Mouse (Mus musculus) spleen, embryonic (tissue): ENCODE measurements around the gene Gna15.

Experiments used
- CTCF ChIA-PET: fragments of 350-600 bp; sonication (Branson Sonifier 250); formaldehyde crosslinking; loops from one replicate; lab custom pipeline; 2022; lab: Charles Lee

Gene Gna15

DNA sequence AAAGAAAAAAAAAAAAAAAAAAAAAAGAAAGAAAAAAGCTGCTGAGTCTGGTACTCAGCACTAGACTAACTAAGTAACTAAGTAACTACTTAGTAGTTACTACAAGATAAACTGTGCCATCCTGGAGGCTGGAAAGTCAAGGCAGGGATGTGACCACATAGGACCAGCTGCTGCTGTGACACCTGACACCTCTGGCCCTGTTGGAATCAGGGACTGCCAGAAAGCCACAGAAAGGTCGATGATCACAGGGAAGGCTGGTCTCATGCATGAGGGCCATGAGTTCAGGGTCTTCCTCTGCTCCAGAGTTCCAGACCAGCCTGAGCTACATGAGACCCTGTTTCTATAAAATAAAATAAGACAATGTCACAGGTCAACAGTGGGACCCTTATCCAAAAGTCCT is 33.5 kb upstream of the Gna15 start:
- CTCF ChIA-PET = interaction anchor here (0.6 kb wide), 1 partner anchor 39 kb away, joined by 3 read pairs; no protein-coding TSS in a partner anchor

DNA sequence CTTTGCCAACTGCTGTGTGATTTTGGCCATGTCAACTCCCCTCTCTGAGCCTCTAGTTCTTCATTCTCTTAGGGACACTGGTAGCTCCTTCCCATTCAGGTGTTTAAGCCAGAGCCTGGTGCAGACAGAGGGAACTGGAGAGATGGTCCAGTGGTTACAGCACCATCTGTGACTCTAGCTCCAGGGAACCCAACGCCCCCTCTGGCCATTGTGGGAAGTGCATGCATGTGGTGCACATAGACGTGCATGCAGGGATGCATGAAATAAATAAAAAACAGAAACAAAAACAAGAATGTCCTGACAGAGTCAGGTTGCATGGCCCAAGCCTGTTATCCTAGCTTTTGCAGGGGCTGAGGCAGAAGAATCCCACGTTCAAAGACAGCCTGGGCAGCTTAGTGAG is 32.3 kb upstream of the Gna15 start:
- CTCF ChIA-PET = interaction anchor here (0.6 kb wide), 1 partner anchor 130 kb away, joined by 9 read pairs; no protein-coding TSS in a partner anchor

DNA sequence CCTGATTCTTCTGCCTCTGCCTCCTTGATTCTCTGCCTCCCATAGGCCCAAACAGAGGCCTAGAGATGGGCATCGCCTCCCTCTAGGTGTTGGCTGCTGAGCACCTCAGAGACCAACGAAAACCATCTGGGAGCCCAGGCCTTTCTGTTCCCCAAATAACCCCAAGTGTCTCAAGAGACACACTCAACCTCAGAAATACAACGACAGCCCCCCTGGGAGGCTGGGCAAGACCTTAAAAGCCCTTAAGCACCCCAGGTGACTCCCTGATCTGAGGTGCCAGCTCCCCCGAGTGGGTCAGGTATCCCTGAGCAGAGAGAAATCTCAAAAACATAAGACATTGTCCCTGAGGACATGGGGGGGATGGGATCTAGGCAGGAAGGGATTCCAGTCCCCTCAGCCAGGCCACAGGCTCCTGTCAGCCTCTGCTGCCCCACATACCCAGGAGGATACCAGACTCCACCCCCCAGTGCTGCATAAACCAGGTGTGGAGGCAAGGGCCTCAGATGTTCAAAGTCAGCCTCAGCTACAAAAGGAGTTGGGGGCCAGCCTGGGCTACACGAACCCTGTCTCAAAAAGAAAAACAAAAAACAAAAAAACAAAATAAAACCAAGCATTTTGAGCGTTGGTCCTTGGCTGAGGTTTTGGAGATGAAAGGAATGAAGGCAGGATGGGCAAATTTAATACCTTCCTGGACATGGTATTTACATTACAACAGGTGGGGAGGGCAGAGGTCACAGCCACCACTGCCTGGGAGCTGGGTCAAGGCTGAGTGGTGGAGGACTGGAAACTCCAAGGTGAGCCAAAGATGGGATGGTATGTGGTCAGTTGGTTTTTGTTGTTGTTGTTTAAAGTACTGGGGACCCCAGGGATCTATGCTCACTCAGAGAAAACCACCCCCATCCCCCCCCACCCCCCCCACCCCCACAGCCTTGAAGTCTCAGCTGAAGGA is 30.1 kb upstream of the Gna15 start:
- CTCF ChIA-PET = interaction anchor here (0.6 to 1.3 kb wide), 4 partner anchors 8 to 217 kb away, joined by 3 to 4 read pairs (median 3); no protein-coding TSS in a partner anchor

- CTCF ChIA-PET = interaction anchor here (0.8 to 1.3 kb wide), 2 partner anchors 9 to 34 kb away, joined by 3 to 4 read pairs; no protein-coding TSS in a partner anchor
Observed at GRCm38 (mm10) chr10:81553232-81553631, 29.2 kb upstream of the Gna15 start.

DNA sequence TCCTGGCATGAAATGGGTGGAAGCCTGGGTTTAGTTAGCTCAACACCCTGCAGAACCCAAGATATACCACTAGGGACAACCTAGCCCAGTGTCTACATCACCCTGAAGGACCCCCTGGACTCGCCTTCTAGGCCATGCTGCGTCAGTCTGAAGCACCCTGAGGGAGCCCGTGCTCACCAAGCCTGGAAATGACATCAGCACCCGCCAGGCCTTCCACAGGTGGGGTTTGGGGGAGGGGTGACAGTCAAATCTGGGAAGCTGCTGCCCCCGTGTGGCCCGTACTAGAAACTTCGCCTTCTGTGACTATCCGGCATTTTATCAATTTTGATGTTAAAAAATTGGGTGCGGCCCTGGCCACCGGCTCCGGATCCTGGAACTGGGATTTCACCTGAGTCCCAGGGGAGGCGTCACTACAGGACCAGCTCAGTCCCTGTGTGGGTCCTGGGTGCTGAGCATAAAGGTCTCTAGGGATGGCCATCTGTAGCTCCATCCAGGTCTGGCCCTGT is 27.6 kb upstream of the Gna15 start:
- CTCF ChIA-PET = interaction anchor here (0.5 to 2.1 kb wide), 7 partner anchors 9 to 127 kb away, joined by 3 to 16 read pairs (median 3); no protein-coding TSS in a partner anchor

GRCm38 (mm10) chr10:81550257-81550656 is 26.2 kb upstream of the Gna15 start:
- CTCF ChIA-PET = interaction anchor here (0.7 to 2.1 kb wide), 6 partner anchors 9 to 100 kb away, joined by 3 to 16 read pairs (median 4); partner anchors contain the start of gene Aes

DNA sequence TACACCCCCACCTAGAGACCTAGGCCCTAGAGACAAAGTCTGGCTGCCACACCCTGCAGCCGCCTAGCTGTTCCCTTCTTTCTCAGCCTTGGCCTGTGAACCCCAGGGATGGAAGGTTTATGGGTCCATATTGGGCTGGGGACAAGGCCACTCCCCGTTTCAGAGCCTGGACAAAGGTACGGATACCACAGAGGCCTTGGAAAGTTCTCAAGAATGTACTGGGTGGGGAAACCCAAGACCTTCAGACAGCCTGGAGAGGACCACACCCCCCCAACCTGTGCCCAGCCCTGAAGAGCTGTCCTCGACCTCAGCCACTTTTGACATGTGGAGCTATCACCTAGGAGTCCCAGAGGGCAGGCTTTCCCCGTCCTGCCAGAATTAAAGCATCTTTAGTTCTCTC is 24.9 kb upstream of the Gna15 start:
- CTCF ChIA-PET = interaction anchor here (0.6 to 0.7 kb wide), 2 partner anchors 18 to 27 kb away, joined by 5 to 13 read pairs; no protein-coding TSS in a partner anchor

DNA sequence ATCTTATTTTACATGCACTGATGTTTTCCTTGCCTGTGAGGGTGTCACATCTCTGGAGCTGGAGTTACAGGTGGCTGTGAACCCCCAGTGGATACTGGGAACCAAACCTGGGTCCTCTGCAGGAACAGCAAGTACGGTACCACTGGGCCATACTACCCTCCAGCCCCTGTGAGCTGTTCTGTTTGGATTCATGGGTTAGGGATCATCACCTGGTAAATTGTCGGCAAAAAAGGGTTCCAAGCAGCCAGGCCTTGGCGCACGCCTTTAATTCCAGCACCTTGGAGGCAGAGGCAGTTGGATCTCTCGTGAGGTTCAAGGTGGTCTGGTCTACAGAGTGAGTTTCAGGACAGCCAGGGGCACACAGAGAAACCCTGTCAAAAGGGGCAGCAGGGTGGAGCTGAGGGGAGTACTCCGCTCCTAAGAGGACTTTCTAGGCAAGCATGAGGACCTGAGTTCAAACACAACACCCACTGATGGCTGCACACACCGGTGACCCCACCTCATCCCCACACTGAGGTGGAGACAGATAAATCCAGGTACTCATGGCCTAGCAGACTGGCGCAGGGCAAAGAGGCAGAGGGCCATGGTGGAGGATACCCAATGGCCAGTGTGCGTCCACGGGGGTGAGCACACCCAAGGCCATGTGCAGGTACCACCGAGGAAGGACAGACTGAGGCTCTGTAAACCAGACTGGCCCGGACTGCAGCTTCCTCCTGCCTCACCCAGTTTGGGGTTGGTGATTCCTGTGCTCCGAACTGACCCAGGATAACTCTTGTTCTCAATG is 23.0 kb upstream of the Gna15 start:
- CTCF ChIA-PET = interaction anchor here (0.8 kb wide), 1 partner anchor 45 kb away, joined by 4 read pairs; no protein-coding TSS in a partner anchor

DNA sequence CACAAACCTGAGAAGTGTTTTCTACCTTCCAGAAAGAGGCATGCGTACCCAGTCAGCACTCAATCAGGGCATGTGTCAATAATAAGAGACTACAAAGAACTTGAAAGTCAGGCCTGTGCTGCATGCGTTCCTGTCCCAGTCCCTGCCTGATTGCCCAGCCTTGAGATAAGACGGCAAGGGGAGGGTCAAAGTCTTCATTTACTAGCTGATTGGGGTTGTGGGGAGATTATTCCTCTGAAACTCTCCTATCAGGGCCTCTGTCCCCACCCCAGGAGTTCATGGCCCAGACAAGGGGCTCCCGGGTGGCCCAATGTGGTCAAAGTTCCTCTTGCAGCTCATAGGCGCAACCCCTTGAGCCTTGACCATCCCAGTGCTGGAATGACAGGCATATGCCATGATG is 22.3 kb upstream of the Gna15 start:
- CTCF ChIA-PET = interaction anchor here (0.8 kb wide), 1 partner anchor 45 kb away, joined by 4 read pairs; no protein-coding TSS in a partner anchor

GRCm38 (mm10) chr10:81545161-81545747 is 21.2 kb upstream of the Gna15 start, which contains the start of gene Gna11:
Gene Gna11 (minus strand): TSS chr10:81545190.
- CTCF ChIA-PET = no interaction called here

- CTCF ChIA-PET = no interaction called here
Observed at GRCm38 (mm10) chr10:81544296-81545160, 20.5 kb upstream of the Gna15 start.

GRCm38 (mm10) chr10:81543633-81544032 is 19.6 kb upstream of the Gna15 start:
- CTCF ChIA-PET = interaction anchor here (0.5 kb wide), 1 partner anchor 15 kb away, joined by 6 read pairs; no protein-coding TSS in a partner anchor

- CTCF ChIA-PET = interaction anchor here (0.5 kb wide), 1 partner anchor 15 kb away, joined by 6 read pairs; no protein-coding TSS in a partner anchor
Observed at GRCm38 (mm10) chr10:81542727-81543460, 18.9 kb upstream of the Gna15 start.

DNA sequence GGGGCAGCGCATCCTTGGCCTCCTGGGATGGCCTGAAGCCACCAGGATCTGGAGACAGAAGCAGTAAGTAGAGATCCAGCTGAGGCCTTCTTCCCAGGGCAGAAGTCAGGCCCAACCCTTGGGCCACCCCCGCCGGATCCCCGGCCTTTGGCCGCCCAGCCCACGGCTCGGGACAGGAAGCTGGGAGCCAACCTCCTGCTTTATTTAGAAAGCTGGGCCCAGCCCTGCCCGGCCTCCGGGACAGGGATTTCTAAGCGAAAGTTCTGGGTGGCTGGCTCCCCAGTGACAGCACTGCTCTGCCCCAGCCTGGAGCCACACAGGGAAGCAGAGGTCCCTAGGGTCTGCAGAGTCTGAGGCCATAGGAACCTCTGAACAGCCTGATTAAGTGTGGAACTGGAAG is 17.8 kb upstream of the Gna15 start:
- CTCF ChIA-PET = interaction anchor here (0.7 kb wide), 1 partner anchor 151 kb away, joined by 3 read pairs; no protein-coding TSS in a partner anchor

- CTCF ChIA-PET = no interaction called here
Observed at GRCm38 (mm10) chr10:81541363-81541762, 17.3 kb upstream of the Gna15 start.

DNA sequence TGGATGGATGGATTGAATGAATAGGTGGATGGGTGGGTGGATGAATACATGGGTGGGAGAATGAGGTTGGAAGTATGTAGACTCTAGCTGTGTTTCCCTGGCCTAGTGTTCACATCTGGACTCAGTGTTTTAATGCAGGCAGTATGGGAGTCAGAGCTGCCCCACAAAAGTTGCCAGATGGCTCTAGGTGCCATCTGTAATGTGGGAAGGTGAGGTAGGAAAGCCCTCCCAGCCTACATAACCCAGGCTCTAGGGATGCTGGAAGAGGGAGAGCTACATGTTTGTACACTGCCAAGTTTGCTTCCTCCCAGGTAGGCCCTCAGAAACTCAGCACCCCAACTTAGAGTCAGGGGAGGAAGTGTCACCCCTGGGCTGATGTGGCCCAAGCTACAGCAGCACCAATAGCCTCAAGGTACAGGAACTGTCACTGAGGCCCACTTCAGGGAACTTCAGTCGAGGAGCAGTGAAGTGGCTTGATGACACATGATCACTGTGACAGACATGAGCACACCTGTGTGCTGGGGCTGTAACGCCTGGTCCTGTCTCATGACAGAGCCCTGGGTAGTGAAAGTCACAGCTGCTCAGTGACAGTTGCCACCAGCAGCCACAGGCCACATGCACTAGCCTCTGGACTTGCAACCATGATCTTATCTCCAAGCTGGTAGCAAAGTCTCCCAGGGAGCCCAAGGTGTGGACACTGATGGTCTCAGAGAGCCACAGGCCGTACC is 14.5 kb upstream of the Gna15 start:
- CTCF ChIA-PET = no interaction called here

DNA sequence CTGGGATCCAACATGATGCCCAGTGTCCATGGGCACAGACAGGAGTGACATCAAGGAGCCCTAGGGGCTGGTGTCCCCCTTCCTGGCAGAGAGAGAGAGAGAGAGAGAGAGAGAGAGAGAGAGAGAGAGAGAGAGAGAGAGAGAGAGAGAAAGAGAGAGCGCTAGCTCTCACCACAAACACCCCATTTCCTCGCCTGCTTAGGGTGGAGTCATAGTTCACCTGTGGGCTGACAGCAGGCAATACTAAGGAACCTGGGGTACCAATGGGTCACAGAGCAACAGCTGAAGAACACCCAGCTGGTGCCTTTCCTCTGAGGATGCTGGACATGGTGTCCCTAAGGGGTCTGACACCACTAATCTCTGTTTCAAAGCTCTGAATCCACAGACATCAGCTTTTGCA is 13.4 kb upstream of the Gna15 start:
- CTCF ChIA-PET = no interaction called here

GRCm38 (mm10) chr10:81536734-81537133 is 12.7 kb upstream of the Gna15 start:
- CTCF ChIA-PET = no interaction called here
